12 mouse cellular contexts compared by ENCODE assay signal in the genomic region with DNA sequence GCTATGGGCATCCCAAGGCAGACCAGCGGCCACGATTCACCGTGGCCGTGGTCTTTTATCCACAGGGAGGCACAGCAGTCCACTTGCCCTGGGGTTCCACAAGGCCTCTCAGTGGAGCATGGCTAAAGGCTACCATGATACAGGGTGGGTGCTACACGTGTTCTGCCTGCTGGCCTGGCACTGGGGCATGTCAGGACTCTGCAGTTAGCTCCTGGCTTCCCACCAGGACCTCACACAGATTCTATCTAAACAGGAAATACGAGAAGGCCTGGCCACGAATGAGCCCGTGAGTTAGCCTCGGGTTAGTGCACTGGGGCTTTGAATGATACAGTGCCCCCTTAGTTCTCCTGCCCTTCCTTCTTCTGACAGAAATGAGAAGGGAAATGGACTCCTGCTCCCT.
DNase-seq lines count a peak whose midpoint lies in the region; ATAC-seq and TF ChIP-seq lines count a peak whose summit lies in the region.
"Had no signal": no experiment of that assay in that cellular context is flagged by ENCODE, and none has a peak within 500 bp of the region (broad histone marks: within the 10 kb centered on the region; RNA-seq: fewer than 3 reads in every experiment).

No protein-coding gene starts in this region.

- H3K36me3 ChIP-seq in heart, embryonic 13.5 days = peaks cover 5% of the 10 kb centered on the region; the same call in 1 of the 2 replicates
- no peaks in the 10 kb centered on the region for H3K36me3 ChIP-seq in heart, adult 2 months (ENCODE audit: control insufficient read depth, insufficient read depth, low read length)
- no peaks in the 10 kb centered on the region for H3K36me3 ChIP-seq in embryonic facial prominence, embryonic 14.5 days (ENCODE audit: control insufficient read depth, insufficient read depth, low read length)
- H3K36me3 ChIP-seq in limb, embryonic 12.5 days = peaks cover 5% of the 10 kb centered on the region
- H3K36me3 ChIP-seq: stomach, embryonic 15.5 days had no signal

- H3K4me3 ChIP-seq in heart, embryonic 13.5 days = no peak overlapping the region
- H3K4me3 ChIP-seq in heart, adult 2 months = no peak overlapping the region
- H3K4me3 ChIP-seq in embryonic facial prominence, embryonic 14.5 days (ENCODE audit: low read depth, low read length) = no peak overlapping the region
- no peak overlapping the region for H3K4me3 ChIP-seq in limb, embryonic 12.5 days (replicated peaks)
- H3K4me3 ChIP-seq: intestine, embryonic 15.5 days; stomach, embryonic 15.5 days had no signal

- H3K27ac ChIP-seq in heart, embryonic 13.5 days (replicated peaks) = peak overlapping the region; percentile 58
- H3K27ac ChIP-seq in heart, adult 2 months = no peak overlapping the region
- 0 out of 2 replicates have a peak overlapping the region, but pooled peaks have one; percentile 7 for H3K27ac ChIP-seq in embryonic facial prominence, embryonic 14.5 days (replicated peaks; ENCODE audit: low read depth, low read length)
- peak overlapping the region; percentile 36; the same call in 1 of the 2 replicates for H3K27ac ChIP-seq in limb, embryonic 12.5 days
- H3K27ac ChIP-seq: intestine, embryonic 15.5 days; stomach, embryonic 15.5 days had no signal

- no peak overlapping the region for H3K9ac ChIP-seq in heart, embryonic 13.5 days
- H3K9ac ChIP-seq in heart, adult 2 months (ENCODE audit: low read depth, low read length) = no peak overlapping the region
- no peak overlapping the region for H3K9ac ChIP-seq in embryonic facial prominence, embryonic 14.5 days (ENCODE audit: low read depth, low read length)
- H3K9ac ChIP-seq in limb, embryonic 12.5 days (replicated peaks) = no peak overlapping the region
- H3K9ac ChIP-seq: intestine, embryonic 15.5 days; stomach, embryonic 15.5 days had no signal

- H3K4me2 ChIP-seq in heart, embryonic 13.5 days = no peak overlapping the region
- no peak overlapping the region for H3K4me2 ChIP-seq in embryonic facial prominence, embryonic 14.5 days (ENCODE audit: low read depth, low read length)
- no peak overlapping the region for H3K4me2 ChIP-seq in limb, embryonic 12.5 days
- H3K4me2 ChIP-seq: intestine, embryonic 15.5 days; stomach, embryonic 15.5 days had no signal

- no peak for DNase-seq in heart, adult 2 months
- DNase-seq in NIH3T3 (ENCODE audit: low read depth) = peak; percentile 61
- DNase-seq in embryonic facial prominence, embryonic 14.5 days (ENCODE audit: low spot score) = peak; percentile 68
- DNase-seq in spleen, adult 18-20 months = no peak
- no peak for DNase-seq in testis, postnatal 10 days (ENCODE audit: low spot score)
- DNase-seq in layer of hippocampus, postnatal 10 days (ENCODE audit: low spot score in 2 of 2) = no peak
- DNase-seq: right cerebral cortex, adult 18-20 months had no signal

- TF ChIP-seq CTCF in heart, adult 2 months (IDR thresholded peaks at IDR 0.05) = no peak

- no peaks in the 10 kb centered on the region for H3K9me3 ChIP-seq in heart, embryonic 13.5 days
- H3K9me3 ChIP-seq in embryonic facial prominence, embryonic 14.5 days (ENCODE audit: control insufficient read depth, low read length) = no peaks in the 10 kb centered on the region
- H3K9me3 ChIP-seq in limb, embryonic 12.5 days = no peaks in the 10 kb centered on the region
- H3K9me3 ChIP-seq: intestine, embryonic 15.5 days; stomach, embryonic 15.5 days had no signal

- no peak for TF ChIP-seq EP300 in heart, adult 2 months (IDR thresholded peaks at IDR 0.05; ENCODE audit: insufficient read depth, low read depth, low read length)

- peaks cover 71% of the 10 kb centered on the region for H3K4me1 ChIP-seq in heart, embryonic 13.5 days
- H3K4me1 ChIP-seq in heart, adult 2 months (ENCODE audit: control insufficient read depth, insufficient read depth, low read length) = peaks cover 2% of the 10 kb centered on the region; the same call in 1 of the 2 replicates
- H3K4me1 ChIP-seq in embryonic facial prominence, embryonic 14.5 days (ENCODE audit: control insufficient read depth, insufficient read depth, low read length) = peaks cover 38% of the 10 kb centered on the region
- H3K4me1 ChIP-seq in limb, embryonic 12.5 days (replicated peaks) = peaks cover 34% of the 10 kb centered on the region

- no peak for TF ChIP-seq POLR2A in heart, adult 2 months (IDR thresholded peaks at IDR 0.05; ENCODE audit: insufficient read depth, low read depth, low read length)

- WGBS in heart, embryonic 13.5 days = 56% methylated on average over 9 of the region's 9 CpGs
- WGBS in heart, adult 2 months = 56% methylated on average over 9 of the region's 9 CpGs
- WGBS in embryonic facial prominence, embryonic 14.5 days = 41% methylated on average over 9 of the region's 9 CpGs
- WGBS in limb, embryonic 12.5 days = 46% methylated on average over 9 of the region's 9 CpGs

- no peaks in the 10 kb centered on the region for H3K27me3 ChIP-seq in heart, embryonic 13.5 days (replicated peaks)
- no peaks in the 10 kb centered on the region for H3K27me3 ChIP-seq in heart, adult 2 months (ENCODE audit: control insufficient read depth, insufficient read depth, low read length)
- H3K27me3 ChIP-seq in embryonic facial prominence, embryonic 14.5 days (replicated peaks; ENCODE audit: control insufficient read depth, insufficient read depth, low read length) = no peaks in the 10 kb centered on the region
- no peaks in the 10 kb centered on the region for H3K27me3 ChIP-seq in limb, embryonic 12.5 days
- H3K27me3 ChIP-seq: intestine, embryonic 15.5 days; stomach, embryonic 15.5 days had no signal

- no peaks in the 10 kb centered on the region for H3K79me2 ChIP-seq in heart, adult 2 months (replicated peaks; ENCODE audit: control insufficient read depth, insufficient read depth, low read length)

- intact Hi-C loops in heart, adult 2 months (cut with DNase I) = no loop called here

- no peak for ATAC-seq in heart, embryonic 13.5 days (ENCODE audit: extremely low read depth, insufficient number of reproducible peaks, low FRiP score, low TSS enrichment)
- peak; percentile 67 for ATAC-seq in embryonic facial prominence, embryonic 14.5 days (ENCODE audit: low read depth)
- no peak for ATAC-seq in limb, embryonic 12.5 days (ENCODE audit: insufficient number of reproducible peaks, insufficient read depth, low FRiP score, low TSS enrichment, low read depth)
- ATAC-seq: activated CD4-positive, CD25-positive, alpha-beta regulatory T cell, adult 4 months; intestine, embryonic 15.5 days had no signal

Comparison
In these comparisons a context has a peak if more than half of its experiments do, and no peak if none do; other contexts are left out.
1. DNase-seq: peak in NIH3T3 (single experiment) and embryonic facial prominence, embryonic 14.5 days (single experiment); none in heart, adult 2 months (0 of 2), spleen, adult 18-20 months (0 of 2), testis, postnatal 10 days (single experiment) and layer of hippocampus, postnatal 10 days (0 of 2).